Mouse (Mus musculus): ENCODE data around the gene Rasal1. TPM values are rescaled to one million over a fixed set of nuclear protein-coding genes. Genes with fewer than 3 reads are reported as not detected.

The Rasal1 gene
- total and polyA plus RNA-seq, 3 experiments = 0.69 to 4.5 TPM; not detected in 1

DNA sequence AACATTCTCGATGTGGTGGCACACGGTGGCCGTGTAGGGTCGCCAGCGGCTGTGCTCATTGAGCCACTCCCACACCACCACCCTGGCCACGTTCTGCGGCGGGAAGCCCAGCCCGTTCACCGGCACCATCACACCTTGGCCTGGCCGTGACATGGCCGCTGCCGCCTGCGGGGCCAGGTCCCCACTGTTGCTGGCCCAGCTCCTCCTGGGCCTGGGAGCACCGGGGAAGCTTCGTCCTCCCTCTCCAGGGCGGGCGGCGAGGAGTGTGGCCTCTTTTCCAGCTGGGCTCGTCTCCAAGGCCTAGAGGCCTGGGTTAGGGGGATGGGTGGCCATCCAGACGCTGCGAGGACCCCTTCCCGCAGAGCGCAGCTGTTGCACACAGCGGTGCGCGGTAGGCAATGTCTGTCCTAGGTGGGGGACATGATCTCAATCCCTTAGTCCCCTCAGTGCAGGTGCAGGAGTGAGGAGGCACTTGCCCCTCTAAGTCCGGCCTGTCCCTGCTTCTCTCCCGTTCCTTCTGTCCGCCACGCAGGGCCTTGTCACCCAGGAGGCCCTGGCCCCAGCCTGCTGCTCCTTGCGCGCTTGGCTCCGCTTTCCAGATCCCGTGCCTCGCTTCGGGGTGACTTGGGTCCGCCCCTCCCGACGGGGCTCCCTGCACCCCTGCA is 61.7 kb downstream of the Rasal1 start:
- Histone ChIP-seq H3K9me3 (replicated peaks; ENCODE audit: insufficient read depth, low read length) (no peaks in the 10 kb centered on the region), H3K4me3 (ENCODE audit: control insufficient read depth in 1 of 2, insufficient read depth in 1 of 2, low read depth in 2 of 2, low read length in 2 of 2) (no peak overlapping the region), H3K36me3 (ENCODE audit: control insufficient read depth in 1 of 2, insufficient read depth in 2 of 2, low read length in 2 of 2) (no peaks in the 10 kb centered on the region), H3K4me1 (ENCODE audit: control insufficient read depth in 1 of 2, insufficient read depth in 2 of 2, low read length in 2 of 2) (no peaks in the 10 kb centered on the region), H3K27me3 (ENCODE audit: control insufficient read depth in 1 of 2, insufficient read depth in 2 of 2, low read length in 2 of 2) (no peaks in the 10 kb centered on the region), H3K9ac (ENCODE audit: control insufficient read depth, low read depth, low read length, poor library complexity, severe bottlenecking) (no peak overlapping the region), H3K27ac (ENCODE audit: control insufficient read depth, low read depth, low read length) (no peak overlapping the region), H3K79me2 (ENCODE audit: control insufficient read depth, insufficient read depth, low read length, poor library complexity) (no peaks in the 10 kb centered on the region)
- TF ChIP-seq GATA1 (IDR thresholded peaks at IDR 0.05; ENCODE audit: low read depth, low read length) = no peak
- TF ChIP-seq RCOR1 (IDR thresholded peaks at IDR 0.05; ENCODE audit: low read depth, low read length) = no peak
- no peak for TF ChIP-seq BHLHE40 (IDR thresholded peaks at IDR 0.05; ENCODE audit: borderline replicate concordance, low read depth, low read length)
- TF ChIP-seq USF2 (IDR thresholded peaks at IDR 0.05; ENCODE audit: borderline replicate concordance in 1 of 2, insufficient read depth in 1 of 2, low read depth in 1 of 2, low read length in 2 of 2) = no peak
- TF ChIP-seq ZMIZ1 (IDR thresholded peaks at IDR 0.05; ENCODE audit: low read depth, low read length) = no peak
- no peak for TF ChIP-seq TCF12 (IDR thresholded peaks at IDR 0.05; ENCODE audit: low read depth, low read length)
- no peak for TF ChIP-seq CTCF (IDR thresholded peaks at IDR 0.05 in 2 of 3, conservative IDR thresholded peaks at IDR 0.05 in 1 of 3; ENCODE audit: control insufficient read depth in 1 of 3, insufficient read depth in 1 of 3, low read depth in 2 of 3, low read length in 3 of 3, poor library complexity in 1 of 3, severe bottlenecking in 1 of 3)
- no peak for TF ChIP-seq ZNF384 (IDR thresholded peaks at IDR 0.05; ENCODE audit: low read depth, low read length)
- TF ChIP-seq RAD21 (IDR thresholded peaks at IDR 0.05; ENCODE audit: low read depth, low read length) = no peak
- no peak for TF ChIP-seq UBTF (IDR thresholded peaks at IDR 0.05; ENCODE audit: borderline replicate concordance, insufficient read depth, low read depth, low read length)
- TF ChIP-seq POLR2A (IDR thresholded peaks at IDR 0.05; ENCODE audit: control insufficient read depth in 1 of 2, insufficient read depth in 1 of 2, low read depth in 1 of 2, low read length in 2 of 2, poor library complexity in 1 of 2) = no peak
- no peak for TF ChIP-seq ETS1 (IDR thresholded peaks at IDR 0.05; ENCODE audit: low read depth, low read length)
- TF ChIP-seq MAX (IDR thresholded peaks at IDR 0.05; ENCODE audit: low read length) = no peak
- DNase-seq (ENCODE audit: low read depth, low spot score) = no peak

DNA sequence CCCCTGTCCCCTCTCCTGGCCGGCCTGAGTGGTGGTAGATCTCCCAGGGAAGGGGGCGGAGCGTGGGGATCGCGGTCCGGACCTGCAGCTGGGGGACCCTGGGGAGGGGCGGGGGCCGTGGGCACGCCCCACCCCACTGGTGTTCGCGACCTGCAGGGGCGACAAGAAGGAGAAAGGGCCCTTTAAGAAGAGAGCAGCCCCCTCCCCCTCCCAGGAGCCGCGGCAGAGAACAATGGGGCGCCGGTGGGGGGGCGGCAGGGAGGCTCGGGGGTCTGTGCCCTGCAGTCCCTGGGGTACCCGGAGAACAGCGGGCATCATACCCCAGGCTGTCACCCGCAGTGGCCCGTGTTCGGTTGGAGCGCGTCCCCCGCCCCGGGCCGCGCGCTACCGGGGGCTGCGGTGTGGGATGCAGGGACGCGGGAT is 62.2 kb downstream of the Rasal1 start:
- H3K27ac ChIP-seq (ENCODE audit: control insufficient read depth, low read depth, low read length) = no peak overlapping the region
- no peaks in the 10 kb centered on the region for H3K9me3 ChIP-seq (replicated peaks; ENCODE audit: insufficient read depth, low read length)
- no peaks in the 10 kb centered on the region for H3K27me3 ChIP-seq (ENCODE audit: control insufficient read depth in 1 of 2, insufficient read depth in 2 of 2, low read length in 2 of 2)
- no peak for DNase-seq (ENCODE audit: low read depth, low spot score)
- H3K79me2 ChIP-seq (ENCODE audit: control insufficient read depth, insufficient read depth, low read length, poor library complexity) = no peaks in the 10 kb centered on the region
- H3K36me3 ChIP-seq (ENCODE audit: control insufficient read depth in 1 of 2, insufficient read depth in 2 of 2, low read length in 2 of 2) = no peaks in the 10 kb centered on the region
- H3K4me1 ChIP-seq (ENCODE audit: control insufficient read depth in 1 of 2, insufficient read depth in 2 of 2, low read length in 2 of 2) = no peaks in the 10 kb centered on the region
- TF ChIP-seq TCF12 (IDR thresholded peaks at IDR 0.05; ENCODE audit: low read depth, low read length) = no peak
- TF ChIP-seq EP300 (IDR thresholded peaks at IDR 0.05; ENCODE audit: low read depth in 1 of 2, low read length in 2 of 2) = no peak
- TF ChIP-seq KAT2A (conservative IDR thresholded peaks at IDR 0.05; ENCODE audit: low read depth, low read length) = no peak
- TF ChIP-seq MAFK (IDR thresholded peaks at IDR 0.05; ENCODE audit: borderline replicate concordance, low read depth, low read length) = no peak
- TF ChIP-seq TBP (IDR thresholded peaks at IDR 0.05; ENCODE audit: low read depth, low read length) = no peak
- no peak for TF ChIP-seq CHD1 (IDR thresholded peaks at IDR 0.05; ENCODE audit: low read depth, low read length)
- TF ChIP-seq E2F4 (IDR thresholded peaks at IDR 0.05; ENCODE audit: borderline replicate concordance, low read depth, low read length) = no peak
- H3K9ac ChIP-seq (ENCODE audit: control insufficient read depth, low read depth, low read length, poor library complexity, severe bottlenecking) = no peak overlapping the region
- no peak overlapping the region for H3K4me3 ChIP-seq (ENCODE audit: control insufficient read depth in 1 of 2, insufficient read depth in 1 of 2, low read depth in 2 of 2, low read length in 2 of 2)

Measured in MEL (cell line).